Mouse (Mus musculus) brain, embryonic 14.5 days (tissue): ENCODE measurements at regions not wholly inside any gene's neighbourhood (a gene's known extent, or its start where the extent isn't known, plus 50 kb on each side); places are given as distances from the start of the nearest gene placed in this dataset.

Experiments used
- DNase-seq: peaks from one replicate; pipeline ENCODE4 v3.0.0-alpha.2; 2011; ENCODE audit warnings: low read depth
- CTCF ChIP-seq: fragments of 200-500 bp; IDR thresholded peaks from 2 replicates; pipeline ENCODE4 v1.5.1; 2012; ENCODE audit warnings: inconsistent platforms, mild to moderate bottlenecking, moderate library complexity, borderline replicate concordance; ENCODE audit not compliant: insufficient read depth, insufficient read length; ENCODE audit errors: extremely low read depth
- POLR2A ChIP-seq: fragments of 200-500 bp; IDR thresholded peaks from 2 replicates; pipeline ENCODE4 v1.6.1; 2012; ENCODE audit warnings: mild to moderate bottlenecking, inconsistent platforms, borderline replicate concordance; ENCODE audit not compliant: poor library complexity, insufficient read depth, insufficient read length, severe bottlenecking; ENCODE audit errors: extremely low read depth

DNA sequence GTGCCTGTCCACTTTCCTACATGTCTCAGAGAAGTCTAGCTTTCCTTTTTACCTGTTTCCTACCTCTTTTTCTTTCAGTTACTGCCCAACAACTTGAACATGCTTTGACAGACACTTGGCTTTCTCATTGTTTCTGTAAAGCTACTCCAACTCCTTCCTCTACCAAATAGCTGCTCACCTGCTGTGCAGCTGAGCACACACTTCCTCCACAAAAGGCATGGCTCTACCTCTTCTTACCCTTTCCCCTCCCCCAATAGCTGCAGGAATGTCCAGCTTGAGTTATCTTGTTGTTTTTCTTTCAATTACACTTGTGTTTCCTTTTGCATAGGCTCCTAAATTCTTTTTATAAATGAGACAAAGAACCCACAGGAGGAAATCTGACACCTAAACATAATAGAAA lies 50.7 kb upstream of the Isx start:
- TF ChIP-seq CTCF (no peak), POLR2A (no peak)
- no peak for DNase-seq
